Mouse (Mus musculus) embryonic facial prominence, embryonic 13.5 days (tissue): ENCODE results near the gene Gbp3. TPM values are rescaled to one million over a fixed set of nuclear protein-coding genes. Genes with fewer than 3 reads are reported as not detected.
"Not testable (repeated sequence)": the region's sequence is repeated elsewhere in the genome, so short reads cannot be mapped to it uniquely, and the experiment has no call there.

ENCODE experiments used
- ATAC-seq: fragments of 200-750 bp; cut with Nextera tagmentation; 2 replicates; pipeline ENCODE4 v1.8.0; 2017; ENCODE audit warnings: low read depth; ENCODE audit not compliant: insufficient number of reproducible peaks, insufficient read depth, low FRiP score, low TSS enrichment
- H3K27ac ChIP-seq: fragments of 300-500 bp; sonication (generic); 2 replicates; pipeline ENCODE4 v1.5.1; 2015; ENCODE audit warnings: moderate library complexity, mild to moderate bottlenecking, inconsistent platforms
- H3K27me3 ChIP-seq: fragments of 300-500 bp; sonication (generic); 2 replicates; pipeline ENCODE4 v1.6.1; 2015; ENCODE audit warnings: mild to moderate bottlenecking, inconsistent platforms
- H3K36me3 ChIP-seq: fragments of 300-500 bp; sonication (generic); 2 replicates; pipeline ENCODE4 v1.6.1; 2015; ENCODE audit warnings: mild to moderate bottlenecking, inconsistent platforms
- H3K4me1 ChIP-seq: fragments of 300-500 bp; sonication (generic); 2 replicates; pipeline ENCODE4 v1.6.1; 2015; ENCODE audit warnings: inconsistent platforms
- H3K4me2 ChIP-seq: fragments of 300-500 bp; sonication (generic); 2 replicates; pipeline ENCODE4 v1.6.1; 2015; ENCODE audit warnings: moderate library complexity, mild to moderate bottlenecking, inconsistent platforms
- H3K4me3 ChIP-seq: fragments of 300-500 bp; sonication (generic); 2 replicates; pipeline ENCODE4 v1.5.1; 2015; ENCODE audit warnings: mild to moderate bottlenecking, inconsistent platforms
- H3K9ac ChIP-seq: fragments of 300-500 bp; sonication (generic); 2 replicates; pipeline ENCODE4 v1.6.1; 2015; ENCODE audit warnings: mild to moderate bottlenecking, inconsistent platforms
- H3K9me3 ChIP-seq: fragments of 300-500 bp; sonication (generic); 2 replicates; pipeline ENCODE4 v1.6.1; 2016; ENCODE audit warnings: inconsistent platforms
- WGBS: fragments of 180-500 bp; shearing (Covaris S2); methylation state at CpG from one replicate; pipeline ENCODE4 v1.1.7; 2015; ENCODE audit warnings: mixed read lengths; 5-methylcytosine and 5-hydroxymethylcytosine counted together
- polyA plus RNA-seq: library from polyadenylated mRNA; unstranded; fragments of >200 nt; fragmentation: Nextera tagmentation; extraction: Ambion mirVana; gene quantifications from 2 replicates; pipeline ENCODE4 v1.2.1, GENCODE M21; 2015

Gbp3 gene
- polyA plus RNA-seq: 0.70 and 1.3 TPM in 2 replicates

DNA sequence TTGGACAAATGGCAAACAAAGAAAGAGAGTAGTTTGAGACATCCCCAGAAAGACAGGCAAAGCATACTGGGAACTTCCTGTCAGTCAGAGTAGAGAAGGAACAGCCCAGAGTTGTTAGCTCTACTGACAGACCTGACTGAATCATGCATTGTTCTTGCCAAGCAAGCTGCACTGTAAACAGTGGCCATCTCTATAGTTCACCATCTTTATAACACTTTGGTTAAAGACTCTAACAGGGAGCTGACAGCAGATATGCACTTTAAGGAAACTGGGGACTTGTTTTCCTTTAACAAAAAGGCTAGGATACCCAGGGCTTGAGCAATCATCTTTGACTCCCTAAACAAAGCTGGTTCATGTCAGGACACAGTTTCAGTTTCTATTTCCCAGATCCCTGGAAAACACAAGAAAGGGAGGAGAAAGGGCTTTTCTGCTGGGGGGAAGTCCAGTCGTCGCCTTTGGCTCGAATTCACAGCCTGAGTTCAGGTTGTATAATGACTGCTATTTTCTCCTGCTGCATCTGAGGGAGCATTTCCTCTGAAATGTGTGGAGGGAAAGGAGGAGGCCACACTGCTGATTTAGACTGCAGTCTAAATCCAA, at the start of gene Gbp3:
Gene Gbp3 (plus strand): TSS at position 395 of the 597 bp plus-strand sequence.
- ATAC-seq: no peak
- Histone ChIP-seq H3K4me1 (0 out of 2 replicates have a peak, but pooled peaks cover 4% of the 10 kb centered on the region), H3K27ac (no peak within 1 kb of the TSS), H3K36me3 (no peaks in the 10 kb centered on the region), H3K4me2 (peak within 1 kb of the TSS; percentile 57), H3K4me3 (peak within 1 kb of the TSS; percentile 40), H3K27me3 (no peaks in the 10 kb centered on the region; the same call in 1 of the 2 replicates), H3K9ac (peak within 1 kb of the TSS; percentile 61), H3K9me3 (no peaks in the 10 kb centered on the region)
- 20% methylated on average over 3 of the region's 3 CpGs for WGBS

DNA sequence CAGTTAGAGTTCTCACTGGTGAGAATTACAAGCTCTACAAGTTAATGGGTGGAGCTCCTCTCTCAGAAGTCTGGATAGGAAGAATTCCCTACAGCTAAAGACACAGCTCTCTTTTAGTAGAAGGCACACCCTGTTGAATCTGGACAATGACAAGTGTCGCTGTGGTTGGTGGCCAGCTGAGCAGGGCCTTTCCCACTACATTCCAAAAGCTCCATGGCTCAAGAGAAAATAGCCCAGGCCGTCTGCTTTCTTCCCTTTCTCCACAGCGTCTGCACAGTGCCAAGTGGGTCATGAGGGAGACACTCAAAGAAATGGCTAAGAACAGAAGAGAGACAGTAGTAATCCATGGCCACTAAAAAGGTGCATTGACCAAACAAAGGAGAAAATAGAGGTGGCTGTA, 31.7 kb upstream of the Gbp3 start:
- H3K9ac ChIP-seq: no peak overlapping the region
- H3K9me3 ChIP-seq: no peaks in the 10 kb centered on the region
- 70% methylated on average over 3 of the region's 3 CpGs for WGBS
- H3K36me3 ChIP-seq: no peaks in the 10 kb centered on the region
- no peak overlapping the region for H3K27ac ChIP-seq
- 0 out of 2 replicates have a peak, but pooled peaks cover 3% of the 10 kb centered on the region for H3K4me1 ChIP-seq
- H3K27me3 ChIP-seq: peaks cover 10% of the 10 kb centered on the region
- ATAC-seq: no peak
- no peak overlapping the region for H3K4me2 ChIP-seq
- no peak overlapping the region for H3K4me3 ChIP-seq

DNA sequence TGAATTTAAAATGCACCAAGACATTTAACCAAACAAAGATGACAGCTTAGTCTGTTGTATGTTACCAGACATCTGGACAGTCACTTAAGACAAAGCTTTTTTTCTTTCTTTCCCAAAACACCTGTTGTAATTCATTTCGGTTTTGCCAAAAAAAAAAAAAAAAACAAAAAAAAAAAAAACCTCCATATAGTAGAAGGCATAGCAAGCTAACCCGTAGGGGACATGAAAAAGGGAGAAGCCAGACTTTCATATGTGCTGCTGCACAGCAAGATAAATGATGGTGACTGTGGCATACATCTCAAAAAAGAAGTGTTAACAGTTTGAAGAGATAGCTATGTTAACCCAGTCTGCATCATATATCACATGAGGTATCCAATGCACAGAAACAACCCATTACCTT, 30.2 kb upstream of the Gbp3 start:
- Histone ChIP-seq H3K4me2 (peak overlapping the region; percentile 95), H3K4me3 (peak overlapping the region; percentile 59), H3K4me1 (0 out of 2 replicates have a peak, but pooled peaks cover 3% of the 10 kb centered on the region), H3K9me3 (no peaks in the 10 kb centered on the region), H3K27me3 (peaks cover 10% of the 10 kb centered on the region), H3K9ac (peak overlapping the region; percentile 69; the same call in 1 of the 2 replicates), H3K36me3 (no peaks in the 10 kb centered on the region), H3K27ac (no peak overlapping the region)
- ATAC-seq: no peak
- WGBS: 56% methylated on average over 2 of the region's 2 CpGs

DNA sequence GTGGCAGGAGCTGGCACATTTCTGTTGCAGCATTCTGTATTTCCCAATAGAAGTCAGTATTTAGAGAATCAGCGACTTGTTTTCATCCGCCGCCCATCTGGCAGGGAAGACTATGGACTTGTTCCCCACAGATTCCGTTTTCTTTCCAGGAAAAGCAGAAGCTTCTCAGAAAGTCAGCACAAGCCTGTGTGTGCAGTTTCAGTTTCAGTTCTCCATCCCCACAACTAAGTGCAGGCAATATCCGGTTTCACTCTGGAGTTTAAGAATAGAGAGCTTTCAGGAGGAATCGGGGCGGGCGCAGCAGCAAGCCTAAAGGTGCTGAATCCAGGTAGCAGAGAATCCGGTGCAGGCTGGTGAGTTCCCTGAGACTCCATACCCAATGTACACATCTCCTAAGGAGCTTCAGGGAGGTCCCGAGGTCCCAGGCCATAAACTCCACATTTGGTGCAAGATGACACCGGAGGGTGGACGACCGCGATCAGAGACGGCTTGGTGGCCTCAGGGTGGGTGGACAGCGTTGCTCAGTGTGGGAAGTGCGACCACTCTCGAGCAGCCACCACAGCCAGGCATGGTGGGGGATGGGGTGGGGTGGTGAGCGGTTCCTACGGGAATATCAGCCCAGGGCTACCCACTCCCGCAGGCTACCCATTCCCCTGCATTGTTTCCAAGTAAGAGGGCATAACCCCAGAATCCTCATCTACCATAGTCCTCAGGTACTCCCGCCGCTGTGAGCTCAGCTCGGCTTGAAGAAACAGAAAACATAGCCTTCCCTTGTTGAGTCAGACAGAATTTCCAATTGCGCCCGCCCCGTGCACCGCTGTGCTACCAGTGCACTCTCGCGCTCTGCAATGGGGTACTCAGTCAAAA, 29.5 kb upstream of the Gbp3 start, which contains the start of gene Gbp7:
Gene Gbp7 (plus strand): TSS at position 256 of the 867 bp plus-strand sequence.
- Histone ChIP-seq H3K4me1 (0 out of 2 replicates have a peak, but pooled peaks cover 3% of the 10 kb centered on the region), H3K4me2 (peak within 1 kb of the TSS; percentile 95), H3K9ac (peak within 1 kb of the TSS; percentile 69), H3K27me3 (peaks cover 10% of the 10 kb centered on the region), H3K9me3 (no peaks in the 10 kb centered on the region), H3K27ac (no peak within 1 kb of the TSS), H3K36me3 (no peaks in the 10 kb centered on the region), H3K4me3 (peak within 1 kb of the TSS; percentile 59)
- ATAC-seq: peak; percentile 64
- under 1% methylated on average over 30 of the region's 30 CpGs for WGBS

DNA sequence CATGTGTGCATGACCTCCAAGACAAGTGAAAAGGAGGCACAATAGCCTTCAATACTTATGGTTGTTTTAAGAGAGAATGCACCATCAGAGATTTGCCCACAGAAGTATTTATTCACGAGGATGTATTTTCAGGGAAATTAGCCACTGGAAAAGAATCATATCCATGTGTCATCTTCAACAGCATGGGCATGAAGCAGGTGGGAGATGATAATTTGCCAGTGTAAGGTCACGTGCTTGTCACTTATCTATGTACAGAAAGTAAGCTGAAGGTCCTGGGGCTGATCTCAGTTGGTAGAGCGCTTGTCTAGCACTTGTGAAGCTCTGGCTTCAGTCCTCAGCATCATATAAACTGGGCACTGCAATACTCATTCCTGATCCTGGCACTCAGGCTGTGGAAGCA, 28.2 kb upstream of the Gbp3 start:
- Histone ChIP-seq H3K9ac (no peak overlapping the region), H3K4me2 (no peak overlapping the region), H3K36me3 (no peaks in the 10 kb centered on the region), H3K27me3 (peaks cover 10% of the 10 kb centered on the region), H3K4me3 (no peak overlapping the region), H3K9me3 (no peaks in the 10 kb centered on the region), H3K4me1 (0 out of 2 replicates have a peak, but pooled peaks cover 3% of the 10 kb centered on the region), H3K27ac (no peak overlapping the region)
- no peak for ATAC-seq
- 83% methylated on average over 3 of the region's 3 CpGs for WGBS

DNA sequence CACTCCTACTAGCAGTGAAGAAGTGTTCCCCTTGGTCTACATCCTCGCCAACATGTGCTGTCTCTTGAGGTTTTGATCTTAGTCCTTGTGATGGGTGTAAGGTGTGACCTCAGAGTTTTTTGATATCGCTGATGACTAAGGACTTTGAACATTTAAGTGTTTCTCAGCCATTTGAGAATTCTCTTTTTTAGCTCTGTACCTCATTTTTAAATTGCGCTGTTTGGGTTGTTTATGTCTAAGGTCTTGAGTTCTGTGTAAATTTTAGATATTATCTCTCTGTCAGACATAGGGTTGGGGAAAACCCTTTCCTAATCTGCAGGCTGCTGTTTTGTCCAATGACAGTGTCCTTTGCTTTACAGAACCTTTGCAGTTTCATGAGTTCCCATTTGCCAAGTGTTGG, 26.6 kb upstream of the Gbp3 start:
- no peaks in the 10 kb centered on the region for H3K36me3 ChIP-seq
- no peak overlapping the region for H3K27ac ChIP-seq
- WGBS: 87% methylated on average over 3 of the region's 3 CpGs
- no peaks in the 10 kb centered on the region for H3K9me3 ChIP-seq
- peaks cover 10% of the 10 kb centered on the region for H3K27me3 ChIP-seq
- no peak for ATAC-seq
- no peak overlapping the region for H3K9ac ChIP-seq
- 0 out of 2 replicates have a peak, but pooled peaks cover 3% of the 10 kb centered on the region for H3K4me1 ChIP-seq
- H3K4me3 ChIP-seq: no peak overlapping the region
- no peak overlapping the region for H3K4me2 ChIP-seq

DNA sequence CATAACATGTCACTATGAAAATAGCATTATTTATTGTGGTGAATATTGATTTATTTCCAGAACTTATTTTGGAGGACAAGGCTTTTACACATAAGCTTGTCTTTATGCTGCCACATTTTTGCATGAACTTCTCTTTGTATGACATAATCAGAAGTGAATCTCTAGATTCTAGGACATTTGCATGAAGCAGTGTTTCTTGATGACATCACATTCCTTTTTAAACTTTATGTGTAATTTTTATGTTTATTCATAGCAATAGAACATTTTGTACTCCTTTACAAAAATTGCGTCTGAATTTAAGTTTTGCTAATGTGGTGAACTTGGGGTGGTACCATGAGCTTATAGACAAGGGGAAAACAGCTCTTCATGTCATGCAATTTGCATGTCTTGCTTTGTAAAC, 24.2 kb upstream of the Gbp3 start:
- H3K4me3 ChIP-seq: no peak overlapping the region
- H3K27ac ChIP-seq: no peak overlapping the region
- ATAC-seq: no peak
- no peaks in the 10 kb centered on the region for H3K36me3 ChIP-seq
- 52% methylated on average over 1 of the region's 1 CpGs for WGBS
- H3K27me3 ChIP-seq: peaks cover 10% of the 10 kb centered on the region; the same call in 1 of the 2 replicates
- 0 out of 2 replicates have a peak, but pooled peaks cover 2% of the 10 kb centered on the region for H3K4me1 ChIP-seq
- H3K9me3 ChIP-seq: no peaks in the 10 kb centered on the region
- H3K9ac ChIP-seq: no peak overlapping the region
- no peak overlapping the region for H3K4me2 ChIP-seq

DNA sequence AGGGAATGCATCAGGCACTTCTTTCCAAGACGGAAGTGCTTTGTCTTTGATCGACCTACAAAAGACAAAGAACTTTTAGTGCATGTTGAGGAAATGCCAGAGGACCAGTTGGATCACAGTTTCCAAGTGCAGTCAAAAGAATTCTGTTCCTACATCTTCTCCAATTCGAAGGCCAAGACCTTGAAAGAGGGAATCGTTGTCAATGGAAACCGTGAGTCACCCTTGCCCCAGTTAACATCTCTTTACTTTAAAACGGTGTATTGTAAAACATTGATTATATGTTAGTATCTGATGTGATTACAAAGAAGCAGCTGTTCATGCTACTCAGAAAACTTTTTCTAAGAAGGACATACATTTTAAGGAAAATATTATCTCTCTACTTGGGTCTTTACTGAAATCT, 18.4 kb upstream of the Gbp3 start:
- H3K9ac ChIP-seq: no peak overlapping the region
- H3K4me1 ChIP-seq: no peaks in the 10 kb centered on the region
- no peak overlapping the region for H3K4me2 ChIP-seq
- WGBS: 76% methylated on average over 6 of the region's 6 CpGs
- no peak overlapping the region for H3K4me3 ChIP-seq
- ATAC-seq: no peak
- no peaks in the 10 kb centered on the region for H3K36me3 ChIP-seq
- H3K9me3 ChIP-seq: no peaks in the 10 kb centered on the region
- no peak overlapping the region for H3K27ac ChIP-seq
- H3K27me3 ChIP-seq: no peaks in the 10 kb centered on the region

DNA sequence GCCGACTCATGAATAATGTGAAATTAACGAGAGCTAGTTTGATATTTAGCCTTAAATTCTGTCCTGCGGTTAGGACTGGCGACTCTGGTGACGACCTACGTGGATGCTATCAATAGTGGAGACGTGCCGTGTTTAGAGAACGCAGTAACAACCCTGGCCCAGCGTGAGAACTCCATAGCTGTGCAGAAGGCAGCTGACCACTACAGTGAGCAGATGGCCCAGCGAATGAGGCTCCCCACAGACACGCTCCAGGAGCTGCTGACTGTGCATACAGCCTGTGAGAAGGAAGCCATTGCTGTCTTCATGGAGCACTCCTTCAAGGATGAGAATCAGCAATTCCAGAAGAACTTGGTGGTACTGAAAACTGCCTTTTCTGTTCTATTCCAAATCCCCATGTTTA, 17.1 kb upstream of the Gbp3 start:
- 89% methylated on average over 12 of the region's 12 CpGs for WGBS
- H3K9ac ChIP-seq, H3K4me2 ChIP-seq, H3K36me3 ChIP-seq, H3K4me1 ChIP-seq, H3K4me3 ChIP-seq, ATAC-seq, H3K27me3 ChIP-seq, H3K9me3 ChIP-seq, H3K27ac ChIP-seq: not testable (repeated sequence)

DNA sequence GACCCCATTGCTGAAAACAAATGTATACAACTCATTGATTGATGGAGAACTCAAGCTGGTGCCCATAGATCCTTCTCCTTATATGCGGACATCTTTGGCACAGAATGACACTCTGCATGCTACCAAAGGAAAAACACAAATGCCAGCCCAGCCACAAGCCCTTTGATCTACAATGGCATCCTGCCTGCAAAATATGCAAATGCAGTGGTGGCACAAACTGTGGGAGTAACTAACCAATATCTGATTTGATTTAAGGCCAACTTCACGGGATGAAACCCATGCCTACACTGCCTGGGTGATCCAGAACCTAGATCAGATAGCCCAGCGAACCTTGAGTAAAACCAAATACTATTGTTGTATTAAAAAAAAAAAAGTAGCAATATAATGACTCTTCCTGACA, 13.1 kb upstream of the Gbp3 start:
- Histone ChIP-seq H3K27ac (no peak overlapping the region), H3K9ac (no peak overlapping the region), H3K9me3 (no peaks in the 10 kb centered on the region), H3K36me3 (no peaks in the 10 kb centered on the region), H3K4me1 (no peaks in the 10 kb centered on the region), H3K4me2 (no peak overlapping the region), H3K27me3 (no peaks in the 10 kb centered on the region), H3K4me3 (no peak overlapping the region)
- ATAC-seq: no peak
- WGBS: 82% methylated on average over 3 of the region's 3 CpGs

DNA sequence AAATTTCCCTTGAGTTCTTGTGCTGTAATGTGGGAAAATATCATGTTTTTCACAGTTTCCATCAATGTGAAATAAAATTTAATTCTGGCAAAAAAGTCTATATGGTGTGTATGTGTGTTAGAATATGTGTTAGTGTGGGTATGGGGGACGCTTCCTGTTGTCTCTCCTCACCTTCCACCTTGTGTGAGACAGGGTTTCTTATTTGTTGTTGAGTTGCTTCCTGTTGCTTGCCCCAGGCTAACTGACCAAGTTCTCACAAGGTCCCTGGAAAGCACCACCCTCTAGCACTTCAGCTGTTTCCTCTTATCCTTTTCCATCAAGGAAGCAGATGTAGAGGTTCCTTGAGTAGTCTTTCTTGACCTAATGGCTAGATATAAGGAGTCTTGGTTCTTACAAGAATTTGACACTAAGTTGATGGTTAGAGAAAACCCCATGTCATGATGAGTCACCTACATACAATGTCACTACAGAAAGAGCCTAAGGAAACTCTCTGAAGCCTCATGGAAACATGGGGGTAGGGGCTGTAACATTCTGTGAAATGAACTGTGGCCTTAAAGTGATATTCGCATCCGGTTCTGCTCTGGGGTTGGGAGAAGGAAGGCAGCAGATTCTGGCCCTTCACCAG, 9.7 kb upstream of the Gbp3 start:
- Histone ChIP-seq H3K9me3 (no peaks in the 10 kb centered on the region), H3K36me3 (no peaks in the 10 kb centered on the region), H3K4me2 (no peak overlapping the region), H3K27me3 (no peaks in the 10 kb centered on the region), H3K27ac (no peak overlapping the region), H3K9ac (no peak overlapping the region), H3K4me1 (no peaks in the 10 kb centered on the region), H3K4me3 (no peak overlapping the region)
- WGBS: 75% methylated on average over 3 of the region's 3 CpGs
- no peak for ATAC-seq
